Mouse (Mus musculus) induced T-regulatory cell, adult 2 months (primary cell): Measurements from ENCODE around the gene Fos.

Source experiments
- DNase-seq: peaks from one replicate; pipeline ENCODE4 v3.0.0-alpha.2; 2012; ENCODE audit warnings: low read depth

Gene Fos

GRCm38 (mm10) chr12:85487545-85488141, 14.0 kb downstream of the Fos start:
- peak; percentile 88 for DNase-seq

- peak; percentile 10 for DNase-seq
These were observed 15.7 kb downstream of the Fos start for GRCm38 (mm10) chr12:85489232-85489886.

GRCm38 (mm10) chr12:85490096-85490820, 16.6 kb downstream of the Fos start:
- no peak for DNase-seq

GRCm38 (mm10) chr12:85490991-85491390, 17.3 kb downstream of the Fos start:
- DNase-seq: peak; percentile 14

GRCm38 (mm10) chr12:85492084-85492645, 18.5 kb downstream of the Fos start:
- peak; percentile 89 for DNase-seq

- no peak for DNase-seq
These were observed 22.6 kb downstream of the Fos start for GRCm38 (mm10) chr12:85496336-85496735.

GRCm38 (mm10) chr12:85496755-85497154, 23.1 kb downstream of the Fos start:
- peak; percentile 93 for DNase-seq

GRCm38 (mm10) chr12:85497310-85498135, 23.8 kb downstream of the Fos start:
- peak; percentile 33 for DNase-seq

- DNase-seq: no peak
These were observed 25.3 kb downstream of the Fos start for GRCm38 (mm10) chr12:85499001-85499400.

GRCm38 (mm10) chr12:85502682-85503081, 29.0 kb downstream of the Fos start:
- no peak for DNase-seq

- peak; percentile 50 for DNase-seq
These were observed 34.5 kb downstream of the Fos start for GRCm38 (mm10) chr12:85508235-85508634.

GRCm38 (mm10) chr12:85510013-85510412, 36.3 kb downstream of the Fos start:
- DNase-seq: no peak

GRCm38 (mm10) chr12:85513789-85514447, 40.2 kb downstream of the Fos start:
- DNase-seq: no peak

- no peak for DNase-seq
These were observed 41.3 kb downstream of the Fos start for GRCm38 (mm10) chr12:85514958-85515357.

- no peak for DNase-seq
These were observed 42.2 kb downstream of the Fos start for GRCm38 (mm10) chr12:85515865-85516264.

- no peak for DNase-seq
These were observed 43.6 kb downstream of the Fos start for GRCm38 (mm10) chr12:85517339-85517738.

- DNase-seq: no peak
These were observed 44.3 kb downstream of the Fos start for GRCm38 (mm10) chr12:85518009-85518408.

GRCm38 (mm10) chr12:85519553-85519952, 45.9 kb downstream of the Fos start:
- DNase-seq: no peak

- DNase-seq: no peak
These were observed 47.4 kb downstream of the Fos start for GRCm38 (mm10) chr12:85521101-85521500.

GRCm38 (mm10) chr12:85521673-85522072, 48.0 kb downstream of the Fos start:
- no peak for DNase-seq

- no peak for DNase-seq
These were observed 49.1 kb downstream of the Fos start for GRCm38 (mm10) chr12:85522631-85523388.
